Mouse (Mus musculus) midbrain, embryonic 11.5 days (tissue): ENCODE measurements at regions not wholly inside any gene's neighbourhood (a gene's known extent, or its start where the extent isn't known, plus 50 kb on each side); places are given as distances from the start of the nearest gene placed in this dataset.

Experiments
- ATAC-seq: fragments of 200-750 bp; cut with Nextera tagmentation; 2 replicates; pipeline ENCODE4 v1.8.0; 2017; ENCODE audit warnings: moderate TSS enrichment, moderate library complexity; ENCODE audit not compliant: low FRiP score
- DNase-seq: peaks from one replicate; pipeline ENCODE4 v3.0.0; 2015; ENCODE audit warnings: low spot score; ENCODE audit errors: missing footprints
- H3K27ac ChIP-seq: fragments of 300-500 bp; sonication (generic); 2 replicates; pipeline ENCODE4 v1.5.1; 2014; ENCODE audit warnings: low read depth, low read length
- H3K27me3 ChIP-seq: fragments of 300-500 bp; sonication (generic); 2 replicates; pipeline ENCODE4 v1.6.1; 2014; ENCODE audit warnings: mild to moderate bottlenecking, low read length, moderate library complexity, mixed read lengths; ENCODE audit not compliant: control insufficient read depth, insufficient read depth
- H3K36me3 ChIP-seq: fragments of 300-500 bp; sonication (generic); 2 replicates; pipeline ENCODE4 v1.6.1; 2014; ENCODE audit warnings: mild to moderate bottlenecking, low read length, moderate library complexity, mixed read lengths; ENCODE audit not compliant: control insufficient read depth, insufficient read depth
- H3K4me1 ChIP-seq: fragments of 300-500 bp; sonication (generic); 2 replicates; pipeline ENCODE4 v1.6.1; 2014; ENCODE audit warnings: low read length; ENCODE audit not compliant: control insufficient read depth, insufficient read depth
- H3K4me2 ChIP-seq: fragments of 300-500 bp; sonication (generic); 2 replicates; pipeline ENCODE4 v1.6.1; 2014; ENCODE audit warnings: mild to moderate bottlenecking, moderate library complexity
- H3K4me3 ChIP-seq: fragments of 300-500 bp; sonication (generic); 2 replicates; pipeline ENCODE4 v1.5.1; 2014; ENCODE audit warnings: low read depth, low read length
- H3K9ac ChIP-seq: fragments of 300-500 bp; sonication (generic); 2 replicates; pipeline ENCODE4 v1.6.1; 2014; ENCODE audit warnings: low read length
- H3K9me3 ChIP-seq: fragments of 300-500 bp; sonication (generic); 2 replicates; pipeline ENCODE4 v1.6.1; 2016; ENCODE audit warnings: low read length; ENCODE audit not compliant: control insufficient read depth
- WGBS: fragments of 180-500 bp; shearing (Covaris S2); extraction: QIAGEN DNeasy Blood & Tissue Kit; methylation state at CpG from one replicate; pipeline ENCODE4 v1.1.7; 2014; 5-methylcytosine and 5-hydroxymethylcytosine counted together

DNA sequence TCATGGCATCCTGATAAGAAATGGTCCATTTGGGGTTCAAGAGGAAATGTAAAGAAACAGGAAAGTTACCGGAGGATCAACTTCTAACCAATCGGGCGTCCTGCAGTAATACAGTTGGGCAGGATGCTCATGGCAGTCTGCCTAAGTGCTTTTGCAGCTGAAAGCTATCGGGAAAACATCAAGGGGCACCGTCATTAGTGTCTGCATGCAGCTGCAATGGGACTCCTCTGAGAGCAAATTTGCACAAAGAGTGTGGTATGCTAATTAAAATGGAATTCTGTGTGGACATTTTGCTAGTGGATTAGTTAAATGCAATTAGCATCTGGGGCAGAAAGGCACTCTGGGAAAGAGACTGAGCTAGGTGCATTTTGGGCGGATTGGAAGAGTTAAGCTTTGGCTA is 160.3 kb downstream of the Utp18 start:
- ATAC-seq (no peak), DNase-seq (no peak)
- 79% methylated on average over 6 of the region's 6 CpGs for WGBS
- Histone ChIP-seq H3K9me3 (no peaks in the 10 kb centered on the region), H3K36me3 (no peaks in the 10 kb centered on the region), H3K4me2 (no peak overlapping the region), H3K27me3 (no peaks in the 10 kb centered on the region), H3K4me1 (no peaks in the 10 kb centered on the region), H3K9ac (no peak overlapping the region), H3K27ac (no peak overlapping the region), H3K4me3 (no peak overlapping the region)

DNA sequence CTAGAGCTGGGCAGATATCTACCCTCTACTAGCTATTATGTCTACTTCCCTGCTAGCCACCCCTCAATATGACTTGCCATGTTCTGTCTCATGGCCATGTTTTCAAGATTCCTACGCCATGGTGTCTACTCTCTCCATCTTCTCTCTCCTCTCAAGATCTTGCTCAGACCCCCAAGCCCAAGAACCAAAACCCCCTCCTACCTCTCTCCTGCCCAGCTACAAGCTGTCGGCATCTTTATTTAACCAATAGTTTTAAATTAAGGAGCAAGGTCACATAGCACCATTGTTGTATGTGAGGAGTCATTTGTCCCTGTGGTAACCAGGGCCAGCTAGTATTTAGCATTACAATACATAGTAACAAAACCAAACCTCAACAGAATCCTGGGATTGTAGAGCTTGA is 166.4 kb downstream of the Utp18 start:
- no peaks in the 10 kb centered on the region for H3K4me1 ChIP-seq
- ATAC-seq = no peak

GRCm38 (mm10) chr11:93709686-93710085 is 175.9 kb downstream of the Utp18 start:
- no peaks in the 10 kb centered on the region for H3K27me3 ChIP-seq
- no peak overlapping the region for H3K27ac ChIP-seq
- H3K9ac ChIP-seq = no peak overlapping the region
- no peaks in the 10 kb centered on the region for H3K36me3 ChIP-seq
- no peaks in the 10 kb centered on the region for H3K4me1 ChIP-seq
- H3K9me3 ChIP-seq = no peaks in the 10 kb centered on the region
- no peak for ATAC-seq
- no peak for DNase-seq
- no peak overlapping the region for H3K4me2 ChIP-seq
- no peak overlapping the region for H3K4me3 ChIP-seq
- 82% methylated on average over 4 of the region's 4 CpGs for WGBS

More for the DNA sequence above, 166.4 kb downstream of the Utp18 start:
- no peak for DNase-seq
- Histone ChIP-seq H3K27me3 (no peaks in the 10 kb centered on the region), H3K9ac (no peak overlapping the region), H3K27ac (no peak overlapping the region), H3K36me3 (no peaks in the 10 kb centered on the region), H3K4me3 (no peak overlapping the region), H3K9me3 (no peaks in the 10 kb centered on the region), H3K4me2 (no peak overlapping the region)
- 62% methylated on average over 2 of the region's 2 CpGs for WGBS

DNA sequence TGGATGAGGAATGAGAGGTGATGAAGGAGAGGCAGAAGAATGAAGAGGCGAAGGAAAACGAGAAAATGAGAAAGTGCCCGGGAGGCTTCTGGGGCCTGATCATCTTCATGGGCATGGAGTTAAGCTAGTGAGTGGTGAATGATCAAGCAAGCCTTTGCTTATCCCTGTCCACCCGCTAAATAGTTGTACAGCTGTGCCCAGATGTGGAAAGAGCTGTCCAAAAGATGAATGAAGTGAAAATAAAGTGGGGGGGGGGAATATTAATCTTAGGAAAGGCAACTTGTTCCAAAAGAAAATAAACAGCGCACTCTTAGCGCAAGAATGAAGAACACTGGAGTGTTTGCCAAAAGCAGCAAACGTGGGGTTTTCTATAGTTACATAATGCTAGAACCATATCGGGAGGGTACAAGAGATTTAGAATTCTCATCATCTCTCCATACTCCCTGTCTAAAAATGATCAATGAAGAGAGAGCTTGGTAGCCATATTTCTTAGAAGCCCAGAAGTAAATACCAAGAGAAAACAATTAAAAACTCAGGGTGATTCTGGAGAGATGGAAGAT is 188.5 kb downstream of the Utp18 start:
- WGBS = 90% methylated on average over 8 of the region's 8 CpGs
- Histone ChIP-seq H3K27ac (no peak overlapping the region), H3K9me3 (no peaks in the 10 kb centered on the region), H3K4me3 (no peak overlapping the region), H3K9ac (no peak overlapping the region), H3K4me1 (no peaks in the 10 kb centered on the region), H3K4me2 (no peak overlapping the region), H3K27me3 (no peaks in the 10 kb centered on the region), H3K36me3 (no peaks in the 10 kb centered on the region)
- no peak for DNase-seq
- ATAC-seq = no peak

- DNase-seq (no peak), ATAC-seq (no peak)
These were observed 189.3 kb downstream of the Utp18 start for GRCm38 (mm10) chr11:93696096-93696890.

GRCm38 (mm10) chr11:93683691-93684090 is 201.9 kb downstream of the Utp18 start:
- Histone ChIP-seq H3K9ac (no peak overlapping the region), H3K27ac (no peak overlapping the region), H3K9me3 (no peaks in the 10 kb centered on the region), H3K36me3 (no peaks in the 10 kb centered on the region), H3K4me1 (no peaks in the 10 kb centered on the region), H3K27me3 (no peaks in the 10 kb centered on the region), H3K4me2 (no peak overlapping the region), H3K4me3 (no peak overlapping the region)
- ATAC-seq = no peak
- WGBS = 86% methylated on average over 5 of the region's 5 CpGs
- DNase-seq = no peak

More at GRCm38 (mm10) chr11:93696096-93696890, 189.3 kb downstream of the Utp18 start:
- 88% methylated on average over 12 of the region's 12 CpGs for WGBS
- H3K9ac ChIP-seq = no peak overlapping the region
- no peaks in the 10 kb centered on the region for H3K4me1 ChIP-seq
- no peak overlapping the region for H3K27ac ChIP-seq
- no peaks in the 10 kb centered on the region for H3K9me3 ChIP-seq
- no peaks in the 10 kb centered on the region for H3K36me3 ChIP-seq
- H3K4me3 ChIP-seq = no peak overlapping the region
- H3K4me2 ChIP-seq = no peak overlapping the region
- H3K27me3 ChIP-seq = no peaks in the 10 kb centered on the region

DNA sequence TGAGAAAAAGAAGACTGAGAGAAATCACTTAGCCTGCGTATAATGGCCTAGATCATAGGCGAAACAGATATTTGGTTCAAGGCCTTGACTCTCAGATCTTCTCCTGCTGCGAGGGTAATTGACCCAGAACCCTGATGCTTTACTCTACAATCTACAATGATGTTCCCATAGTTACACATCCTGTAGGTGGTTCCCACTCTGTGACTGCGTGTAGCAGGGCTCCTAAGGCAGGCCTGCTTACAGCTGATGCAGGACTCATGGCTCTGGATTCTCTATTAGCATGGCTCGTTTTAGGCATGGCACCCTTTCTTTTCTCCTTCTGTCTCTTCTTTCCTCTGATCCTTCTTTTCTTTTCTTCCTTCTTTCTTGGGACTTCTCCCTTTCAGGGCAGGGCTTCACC is 209.3 kb downstream of the Utp18 start:
- no peak overlapping the region for H3K27ac ChIP-seq
- H3K9ac ChIP-seq = no peak overlapping the region
- no peak overlapping the region for H3K4me3 ChIP-seq
- DNase-seq = no peak
- H3K36me3 ChIP-seq = no peaks in the 10 kb centered on the region
- no peaks in the 10 kb centered on the region for H3K27me3 ChIP-seq
- 86% methylated on average over 5 of the region's 5 CpGs for WGBS
- H3K4me1 ChIP-seq = no peaks in the 10 kb centered on the region
- no peaks in the 10 kb centered on the region for H3K9me3 ChIP-seq
- no peak overlapping the region for H3K4me2 ChIP-seq
- no peak for ATAC-seq

- no peak overlapping the region for H3K27ac ChIP-seq
- H3K36me3 ChIP-seq = no peaks in the 10 kb centered on the region
- no peak for ATAC-seq
- no peak overlapping the region for H3K4me3 ChIP-seq
- H3K4me1 ChIP-seq = no peaks in the 10 kb centered on the region
- no peaks in the 10 kb centered on the region for H3K27me3 ChIP-seq
- DNase-seq = no peak
- H3K9me3 ChIP-seq = no peaks in the 10 kb centered on the region
- no peak overlapping the region for H3K9ac ChIP-seq
- 85% methylated on average over 3 of the region's 3 CpGs for WGBS
- H3K4me2 ChIP-seq = no peak overlapping the region
These were observed 213.5 kb downstream of the Utp18 start for GRCm38 (mm10) chr11:93672025-93672424.

DNA sequence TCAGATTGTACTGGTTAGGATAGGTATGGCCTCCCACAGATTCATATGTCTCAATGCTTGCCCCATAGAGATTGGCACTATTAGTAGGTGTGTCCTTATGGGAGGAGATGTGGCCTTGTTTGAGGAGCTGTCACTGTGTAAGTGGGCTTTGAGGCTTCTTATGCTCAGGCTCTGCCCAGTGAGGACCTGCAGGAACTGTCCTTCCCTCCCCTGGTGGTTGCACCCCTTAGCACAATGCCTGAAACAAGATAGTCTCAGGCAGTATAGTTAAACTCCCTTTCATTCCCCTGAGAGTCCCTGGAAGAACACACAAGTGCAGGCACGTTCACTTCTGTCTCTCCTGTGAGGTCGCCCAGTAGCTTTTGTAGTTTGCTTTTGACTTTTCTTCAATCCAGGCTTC is 223.9 kb downstream of the Utp18 start:
- 31% methylated on average over 2 of the region's 2 CpGs for WGBS
- Histone ChIP-seq H3K4me1 (no peaks in the 10 kb centered on the region), H3K27me3 (no peaks in the 10 kb centered on the region), H3K4me2 (no peak overlapping the region), H3K27ac (no peak overlapping the region), H3K9ac (no peak overlapping the region), H3K4me3 (no peak overlapping the region), H3K36me3 (no peaks in the 10 kb centered on the region), H3K9me3 (no peaks in the 10 kb centered on the region)
- ATAC-seq (no peak), DNase-seq (no peak)
